Mouse (Mus musculus): ENCODE measurements around the gene Dusp5. TPM values are rescaled to one million over a fixed set of nuclear protein-coding genes. Genes with fewer than 3 reads are reported as not detected.

The Dusp5 gene
- polyA plus RNA-seq, 2 experiments = 1.3 to 1.9 TPM

GRCm38 (mm10) chr19:53484918-53485317, 44.0 kb upstream of the Dusp5 start:
- no peak for ATAC-seq (ENCODE audit: insufficient read depth)
- H3K27ac ChIP-seq = no peak overlapping the region

GRCm38 (mm10) chr19:53489187-53489586, 39.7 kb upstream of the Dusp5 start:
- no peaks in the 10 kb centered on the region; a peak in 2 of 4 replicates for H3K4me1 ChIP-seq (replicated peaks; ENCODE audit: control insufficient read depth in 2 of 2, insufficient read depth in 2 of 2, low read length in 1 of 2)
- H3K4me3 ChIP-seq (ENCODE audit: insufficient read depth in 1 of 2, low read depth in 2 of 2, low read length in 2 of 2) = no peak overlapping the region
- no peaks in the 10 kb centered on the region for H3K36me3 ChIP-seq (replicated peaks; ENCODE audit: control insufficient read depth, insufficient read depth, low read depth)
- ATAC-seq (ENCODE audit: insufficient read depth) (no peak), DNase-seq (ENCODE audit: low read depth in 3 of 3, low spot score in 3 of 3) (no peak)
- no peak overlapping the region for H3K9ac ChIP-seq (replicated peaks)
- H3K4me2 ChIP-seq (ENCODE audit: low read depth) = no peak overlapping the region
- WGBS (ENCODE audit: insufficient replicate concordance) = 68% methylated on average over 12 of the region's 12 CpGs
- no peaks in the 10 kb centered on the region for H3K9me3 ChIP-seq (ENCODE audit: control insufficient read depth, low read length)
- TF ChIP-seq CTCF (IDR thresholded peaks at IDR 0.05; ENCODE audit: low read depth) (no peak), EP300 (IDR thresholded peaks at IDR 0.05; ENCODE audit: low read depth) (no peak)
- no peak overlapping the region for H3K27ac ChIP-seq
- H3K27me3 ChIP-seq (ENCODE audit: control insufficient read depth, insufficient read depth, low read length) = no peaks in the 10 kb centered on the region

More at GRCm38 (mm10) chr19:53484918-53485317, 44.0 kb upstream of the Dusp5 start:
- Histone ChIP-seq H3K9me3 (ENCODE audit: control insufficient read depth, low read length) (no peaks in the 10 kb centered on the region), H3K4me1 (replicated peaks; ENCODE audit: control insufficient read depth in 2 of 2, insufficient read depth in 2 of 2, low read length in 1 of 2) (no peaks in the 10 kb centered on the region; a peak in 1 of 4 replicates), H3K9ac (replicated peaks) (no peak overlapping the region), H3K4me3 (ENCODE audit: insufficient read depth in 1 of 2, low read depth in 2 of 2, low read length in 2 of 2) (no peak overlapping the region), H3K4me2 (ENCODE audit: low read depth) (no peak overlapping the region), H3K27me3 (ENCODE audit: control insufficient read depth, insufficient read depth, low read length) (no peaks in the 10 kb centered on the region), H3K36me3 (replicated peaks; ENCODE audit: control insufficient read depth, insufficient read depth, low read depth) (no peaks in the 10 kb centered on the region)
- no peak for DNase-seq (ENCODE audit: low read depth in 3 of 3, low spot score in 3 of 3)
- TF ChIP-seq CTCF (IDR thresholded peaks at IDR 0.05; ENCODE audit: low read depth) = no peak
- 58% methylated on average over 3 of the region's 3 CpGs for WGBS (ENCODE audit: insufficient replicate concordance)

- no peak for ATAC-seq (ENCODE audit: insufficient read depth)
- Histone ChIP-seq H3K27ac (no peak overlapping the region), H3K9me3 (ENCODE audit: control insufficient read depth, low read length) (no peaks in the 10 kb centered on the region), H3K4me2 (ENCODE audit: low read depth) (no peak overlapping the region), H3K4me1 (replicated peaks; ENCODE audit: control insufficient read depth in 2 of 2, insufficient read depth in 2 of 2, low read length in 1 of 2) (no peaks in the 10 kb centered on the region; a peak in 1 of 4 replicates), H3K9ac (replicated peaks) (no peak overlapping the region), H3K36me3 (replicated peaks; ENCODE audit: control insufficient read depth, insufficient read depth, low read depth) (no peaks in the 10 kb centered on the region), H3K4me3 (ENCODE audit: insufficient read depth in 1 of 2, low read depth in 2 of 2, low read length in 2 of 2) (no peak overlapping the region), H3K27me3 (ENCODE audit: control insufficient read depth, insufficient read depth, low read length) (no peaks in the 10 kb centered on the region)
- 60% methylated on average over 1 of the region's 1 CpGs for WGBS (ENCODE audit: insufficient replicate concordance)
- no peak for DNase-seq (ENCODE audit: low read depth in 3 of 3, low spot score in 3 of 3)
- no peak for TF ChIP-seq EP300 (IDR thresholded peaks at IDR 0.05; ENCODE audit: low read depth)
- TF ChIP-seq CTCF (IDR thresholded peaks at IDR 0.05; ENCODE audit: low read depth) = no peak
Observed at GRCm38 (mm10) chr19:53489910-53490309, 39.0 kb upstream of the Dusp5 start.

GRCm38 (mm10) chr19:53490898-53491297, 38.0 kb upstream of the Dusp5 start:
- ATAC-seq (ENCODE audit: insufficient read depth) (no peak), DNase-seq (ENCODE audit: low read depth in 3 of 3, low spot score in 3 of 3) (no peak)
- TF ChIP-seq EP300 (IDR thresholded peaks at IDR 0.05; ENCODE audit: low read depth) (no peak), CTCF (IDR thresholded peaks at IDR 0.05; ENCODE audit: low read depth) (no peak)
- Histone ChIP-seq H3K4me2 (ENCODE audit: low read depth) (no peak overlapping the region), H3K27ac (no peak overlapping the region), H3K9ac (replicated peaks) (no peak overlapping the region), H3K36me3 (replicated peaks; ENCODE audit: control insufficient read depth, insufficient read depth, low read depth) (no peaks in the 10 kb centered on the region), H3K4me3 (ENCODE audit: insufficient read depth in 1 of 2, low read depth in 2 of 2, low read length in 2 of 2) (no peak overlapping the region), H3K27me3 (ENCODE audit: control insufficient read depth, insufficient read depth, low read length) (no peaks in the 10 kb centered on the region), H3K9me3 (ENCODE audit: control insufficient read depth, low read length) (no peaks in the 10 kb centered on the region), H3K4me1 (replicated peaks; ENCODE audit: control insufficient read depth in 2 of 2, insufficient read depth in 2 of 2, low read length in 1 of 2) (no peaks in the 10 kb centered on the region; a peak in 1 of 4 replicates)
- 60% methylated on average over 8 of the region's 8 CpGs for WGBS (ENCODE audit: insufficient replicate concordance)

- TF ChIP-seq CTCF (IDR thresholded peaks at IDR 0.05; ENCODE audit: low read depth) (no peak), EP300 (IDR thresholded peaks at IDR 0.05; ENCODE audit: low read depth) (no peak)
- Histone ChIP-seq H3K4me2 (ENCODE audit: low read depth) (no peak overlapping the region), H3K4me1 (replicated peaks; ENCODE audit: control insufficient read depth in 2 of 2, insufficient read depth in 2 of 2, low read length in 1 of 2) (no peaks in the 10 kb centered on the region; a peak in 1 of 4 replicates), H3K4me3 (ENCODE audit: insufficient read depth in 1 of 2, low read depth in 2 of 2, low read length in 2 of 2) (no peak overlapping the region), H3K27me3 (ENCODE audit: control insufficient read depth, insufficient read depth, low read length) (no peaks in the 10 kb centered on the region), H3K27ac (no peak overlapping the region), H3K9ac (replicated peaks) (no peak overlapping the region), H3K9me3 (ENCODE audit: control insufficient read depth, low read length) (no peaks in the 10 kb centered on the region), H3K36me3 (replicated peaks; ENCODE audit: control insufficient read depth, insufficient read depth, low read depth) (no peaks in the 10 kb centered on the region)
- WGBS (ENCODE audit: insufficient replicate concordance) = 18% methylated on average over 4 of the region's 4 CpGs
- DNase-seq (ENCODE audit: low read depth in 3 of 3, low spot score in 3 of 3) (peak in 2 of 3 experiments; percentile 11 to 15), ATAC-seq (ENCODE audit: insufficient read depth) (no peak; the same call in 1 of the 2 replicates)
Observed at GRCm38 (mm10) chr19:53492528-53492927, 36.4 kb upstream of the Dusp5 start.
